8 mouse cellular contexts compared by ENCODE assay signal in genomic region chr19:15923426-15923825, GRCm38 (mm10). TPM values are rescaled to one million over a fixed set of nuclear protein-coding genes. Genes with fewer than 3 reads are reported as not detected.
DNase-seq lines count a peak whose midpoint lies in the region; ATAC-seq and TF ChIP-seq lines count a peak whose summit lies in the region.

No protein-coding gene starts in this region.

- peak; percentile 6 for TF ChIP-seq CTCF in ES-Bruce4 (IDR thresholded peaks at IDR 0.05; ENCODE audit: low read depth, low read length)
- TF ChIP-seq CTCF in spleen, adult 2 months (IDR thresholded peaks at IDR 0.05; ENCODE audit: extremely low read depth, insufficient read depth, insufficient read length, insufficient replicate concordance): no peak

- H3K4me1 ChIP-seq in ES-Bruce4 (ENCODE audit: control insufficient read depth, insufficient read depth, low read length): peaks cover 1% of the 10 kb centered on the region
- peaks cover 29% of the 10 kb centered on the region for H3K4me1 ChIP-seq in heart, embryonic 13.5 days
- H3K4me1 ChIP-seq in spleen, adult 2 months (ENCODE audit: control insufficient read depth, insufficient read depth, insufficient read length): no peaks in the 10 kb centered on the region; the same call in 1 of the 2 replicates

- H3K27ac ChIP-seq in ES-Bruce4 (ENCODE audit: insufficient read depth, low read length): no peak overlapping the region
- H3K27ac ChIP-seq in heart, embryonic 13.5 days (replicated peaks): peak overlapping the region; percentile 93
- no peak overlapping the region for H3K27ac ChIP-seq in spleen, adult 2 months (ENCODE audit: insufficient read depth, low read length)

- 15% methylated on average over 9 of the region's 9 CpGs for WGBS in heart, embryonic 13.5 days
- WGBS in spleen, adult 2 months: 19% methylated on average over 9 of the region's 9 CpGs

- no peaks in the 10 kb centered on the region for H3K27me3 ChIP-seq in ES-Bruce4 (ENCODE audit: control insufficient read depth, insufficient read depth, low read length, poor library complexity, severe bottlenecking)
- H3K27me3 ChIP-seq in heart, embryonic 13.5 days (replicated peaks): no peaks in the 10 kb centered on the region
- no peaks in the 10 kb centered on the region for H3K27me3 ChIP-seq in spleen, adult 2 months (ENCODE audit: control insufficient read depth, insufficient read depth, low read length)

- H3K9me3 ChIP-seq in ES-Bruce4 (replicated peaks; ENCODE audit: control insufficient read depth, insufficient read depth, low read length, poor library complexity, severe bottlenecking): no peaks in the 10 kb centered on the region; the same call in 1 of the 2 replicates
- no peaks in the 10 kb centered on the region for H3K9me3 ChIP-seq in heart, embryonic 13.5 days

- no peak for TF ChIP-seq POLR2A in ES-Bruce4 (IDR thresholded peaks at IDR 0.05; ENCODE audit: insufficient read depth, low read length)
- TF ChIP-seq POLR2A in spleen, adult 2 months (IDR thresholded peaks at IDR 0.05; ENCODE audit: low read depth, low read length): no peak

- peak; percentile 74 for DNase-seq in A20 (ENCODE audit: low read depth, low spot score)
- peak; percentile 37 for DNase-seq in embryo, embryonic 10 days (ENCODE audit: low spot score)
- DNase-seq in kidney, postnatal 25 days: peak; percentile 31 to 60
- peak; percentile 38 for DNase-seq in lung, postnatal 25 days (ENCODE audit: low spot score)
- DNase-seq in spleen, adult 2 months (ENCODE audit: low read depth in 1 of 2, low spot score in 2 of 2): no peak

- no peak for TF ChIP-seq EP300 in ES-Bruce4 (IDR thresholded peaks at IDR 0.05; ENCODE audit: insufficient read depth, low read depth, low read length)

- peak overlapping the region; percentile 99 for H3K4me2 ChIP-seq in heart, embryonic 13.5 days

- H3K9ac ChIP-seq in ES-Bruce4 (ENCODE audit: low read depth, poor library complexity, severe bottlenecking): peak overlapping the region; percentile 68
- peak overlapping the region; percentile 86 for H3K9ac ChIP-seq in heart, embryonic 13.5 days

- H3K4me3 ChIP-seq in ES-Bruce4 (ENCODE audit: low read depth, low read length): peak overlapping the region; percentile 90
- peak overlapping the region; percentile 75 for H3K4me3 ChIP-seq in heart, embryonic 13.5 days
- H3K4me3 ChIP-seq in spleen, adult 2 months (ENCODE audit: extremely low read depth, insufficient read depth, insufficient read length): peak overlapping the region; percentile 28; the same call in 1 of the 2 replicates

- H3K36me3 ChIP-seq in ES-Bruce4 (ENCODE audit: control insufficient read depth, insufficient read depth, low read length, poor library complexity, severe bottlenecking): peaks cover 21% of the 10 kb centered on the region
- peaks cover 21% of the 10 kb centered on the region for H3K36me3 ChIP-seq in heart, embryonic 13.5 days
- no peaks in the 10 kb centered on the region for H3K36me3 ChIP-seq in spleen, adult 2 months (ENCODE audit: control insufficient read depth, insufficient read depth, low read length)

- ATAC-seq in heart, embryonic 13.5 days (ENCODE audit: extremely low read depth, insufficient number of reproducible peaks, low FRiP score, low TSS enrichment): no peak
- no peak for ATAC-seq in cerebellum, adult (ENCODE audit: insufficient number of reproducible peaks, low FRiP score, low TSS enrichment)

RNA-seq across cellular contexts. Expression of gene Psat1, which starts 23.7 kb away (rescaled TPM):
- polyA plus RNA-seq in ES-Bruce4 (2011; ENCODE audit: insufficient read depth, insufficient read length, low read depth, missing spikeins): 213 and 228 TPM in 2 replicates
- 60.4 and 65.8 TPM in 2 replicates for polyA plus RNA-seq in heart, embryonic 13.5 days (2015; fragmentation: Nextera tagmentation; extraction: Ambion mirVana)
- 5.4 TPM in 2 replicates for polyA plus RNA-seq in spleen, adult 2 months (2012; rRNA removed)

Comparison
In these comparisons a context has a peak if more than half of its experiments do, and no peak if none do; other contexts are left out.
1. DNase-seq: peak in A20 (single experiment), embryo, embryonic 10 days (single experiment), kidney, postnatal 25 days (2 of 2) and lung, postnatal 25 days (single experiment); none in spleen, adult 2 months (0 of 2).
2. H3K4me3 ChIP-seq: peak in every context shown above with its lines; median percentile 90 in ES-Bruce4; 75 in heart, embryonic 13.5 days; 28 in spleen, adult 2 months.